Mouse (Mus musculus): ENCODE data around the gene Cfap61. TPM values are rescaled to one million over a fixed set of nuclear protein-coding genes. Genes with fewer than 3 reads are reported as not detected.

Cfap61 gene
- total RNA-seq, 2 experiments from 2014 or later = not detected

DNA sequence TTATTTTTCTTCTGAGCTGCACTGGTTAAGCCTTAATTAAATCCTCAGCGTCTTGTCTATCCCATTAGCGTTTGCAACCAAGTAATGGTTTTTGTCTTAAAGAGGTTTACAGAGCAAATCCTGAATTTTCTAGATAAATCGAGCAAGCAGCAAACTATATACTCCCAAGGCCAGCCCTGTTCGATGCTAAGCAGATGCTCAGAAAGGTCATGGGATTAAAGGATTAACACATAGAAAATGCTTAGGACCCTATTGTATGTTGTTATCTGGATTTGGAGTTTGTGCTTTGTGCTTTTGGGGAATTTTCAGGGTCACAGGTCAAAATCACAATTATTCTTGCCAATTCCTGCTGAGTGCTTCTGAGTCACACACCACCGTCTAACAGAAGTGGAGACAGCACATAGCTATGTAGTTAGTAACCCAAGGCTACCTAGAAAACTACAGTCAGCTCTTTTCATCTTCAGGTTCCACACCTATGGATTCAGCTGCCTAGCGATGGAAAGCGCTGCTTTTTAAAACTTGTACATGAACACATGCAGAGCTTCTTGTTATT is 13.9 kb downstream of the Cfap61 start:
- ATAC-seq (replicated peaks; ENCODE audit: low FRiP score, low TSS enrichment, poor library complexity, severe bottlenecking) = no peak

DNA sequence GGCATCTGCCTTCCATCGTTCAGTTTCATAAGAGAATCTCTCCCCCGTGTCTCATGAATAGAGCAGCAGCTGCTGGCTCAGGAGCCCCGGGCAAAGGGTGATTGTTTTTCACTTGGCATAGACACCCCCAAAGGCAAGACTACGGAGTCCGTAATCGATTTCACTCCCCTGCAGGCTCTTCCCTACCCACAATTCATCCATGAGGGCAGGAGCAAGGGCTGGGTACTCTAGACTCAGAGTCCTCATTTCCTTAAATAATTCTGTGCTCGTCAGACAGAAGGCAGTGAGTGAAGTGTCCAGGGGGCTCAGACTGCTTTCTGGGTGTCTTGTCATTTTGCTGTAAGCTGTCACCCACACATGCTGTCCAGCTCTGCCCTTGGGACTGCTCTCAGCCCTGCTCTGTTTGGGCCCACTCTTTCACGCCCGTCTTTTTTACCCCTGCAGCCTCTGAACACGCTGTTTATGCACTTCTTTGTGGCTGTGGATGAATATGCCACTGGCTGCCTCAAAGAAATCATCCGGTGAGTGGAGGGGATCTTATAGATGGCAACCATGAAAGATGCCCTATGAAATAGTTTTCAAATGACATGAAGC is 15.0 kb downstream of the Cfap61 start:
- ATAC-seq (replicated peaks; ENCODE audit: low FRiP score, low TSS enrichment, poor library complexity, severe bottlenecking) = no peak

DNA sequence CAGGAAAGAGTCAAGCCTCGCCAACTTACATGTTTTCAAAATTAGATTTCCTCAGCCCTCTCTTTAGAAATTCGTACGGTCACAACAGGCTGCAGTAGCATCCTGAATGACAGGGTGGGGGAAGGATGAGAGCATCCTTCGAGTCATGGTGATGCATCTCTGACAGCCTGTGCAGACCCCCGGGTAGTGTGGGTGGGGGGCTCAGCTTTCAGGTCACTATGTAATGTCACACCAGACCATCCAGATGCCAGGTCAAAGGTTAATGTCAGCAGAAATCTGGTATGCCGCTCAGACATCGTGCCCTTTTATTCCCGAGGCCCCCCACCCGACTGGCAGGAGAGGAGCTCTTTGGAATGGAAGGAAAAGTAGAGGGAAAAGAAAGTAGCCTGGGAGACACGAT is 15.7 kb downstream of the Cfap61 start:
- no peak for ATAC-seq (replicated peaks; ENCODE audit: low FRiP score, low TSS enrichment, poor library complexity, severe bottlenecking)

DNA sequence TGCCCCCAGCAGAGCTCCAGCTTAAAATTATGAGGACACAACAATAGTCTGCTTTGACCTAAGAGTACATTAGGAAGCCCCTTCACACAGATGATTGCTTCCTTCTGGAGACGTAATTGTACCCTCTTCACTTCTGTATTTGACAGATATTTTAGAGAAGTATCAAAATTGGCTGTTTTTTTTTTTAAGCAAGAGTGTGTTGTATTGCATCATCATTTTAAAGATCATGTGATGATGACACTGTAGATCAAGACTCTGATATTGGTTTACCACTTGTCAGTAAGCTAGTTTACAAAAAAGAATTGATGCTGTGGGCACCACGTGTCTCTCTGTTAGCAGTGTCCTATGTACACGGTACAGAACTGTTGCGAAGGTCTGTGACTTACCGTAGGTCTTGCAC is 18.1 kb downstream of the Cfap61 start:
- ATAC-seq (replicated peaks; ENCODE audit: low FRiP score, low TSS enrichment, poor library complexity, severe bottlenecking) = no peak

DNA sequence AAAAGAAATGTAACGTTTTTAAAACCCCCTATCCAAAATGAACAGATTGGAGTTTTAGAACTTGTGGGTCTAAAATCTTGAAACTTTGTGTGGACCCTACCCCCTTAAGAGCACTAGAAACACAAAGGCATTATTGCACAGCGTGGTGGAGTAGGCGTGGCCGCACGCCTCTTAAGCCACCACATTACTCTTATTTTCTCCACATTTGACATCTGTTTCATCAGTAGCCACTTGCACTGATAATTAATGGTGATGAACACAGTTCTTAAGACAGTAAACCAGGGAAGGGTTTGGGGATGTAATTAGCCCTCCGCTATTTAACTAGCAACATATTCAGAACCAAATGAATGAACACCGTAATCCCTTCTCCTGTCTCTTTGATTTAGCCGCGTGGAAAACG is 21.3 kb downstream of the Cfap61 start:
- ATAC-seq (replicated peaks; ENCODE audit: low FRiP score, low TSS enrichment, poor library complexity, severe bottlenecking) = no peak

DNA sequence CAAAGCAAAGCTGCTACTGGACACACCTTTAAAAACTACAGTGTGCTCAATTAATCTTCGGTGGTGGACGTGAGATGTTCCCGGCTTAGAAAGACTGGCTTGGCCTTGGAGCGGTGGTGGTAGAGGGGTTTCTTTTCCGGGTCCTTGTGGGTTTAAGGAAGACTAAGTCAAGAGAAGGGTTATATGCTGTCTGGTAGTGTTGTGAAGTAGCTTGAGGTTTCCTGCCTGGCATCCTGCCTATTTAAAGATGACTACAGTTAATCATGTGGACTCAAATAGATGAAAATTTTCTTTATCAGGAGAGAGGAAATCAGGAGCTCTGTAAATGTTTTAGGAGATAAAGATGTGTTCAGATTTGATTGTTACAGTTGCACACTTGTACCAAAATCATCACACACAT is 21.7 kb downstream of the Cfap61 start:
- ATAC-seq (replicated peaks; ENCODE audit: low FRiP score, low TSS enrichment, poor library complexity, severe bottlenecking) = no peak

GRCm38 (mm10) chr2:145957450-145957849 is 22.9 kb downstream of the Cfap61 start:
- ATAC-seq (replicated peaks; ENCODE audit: low FRiP score, low TSS enrichment, poor library complexity, severe bottlenecking) = peak; percentile 89

DNA sequence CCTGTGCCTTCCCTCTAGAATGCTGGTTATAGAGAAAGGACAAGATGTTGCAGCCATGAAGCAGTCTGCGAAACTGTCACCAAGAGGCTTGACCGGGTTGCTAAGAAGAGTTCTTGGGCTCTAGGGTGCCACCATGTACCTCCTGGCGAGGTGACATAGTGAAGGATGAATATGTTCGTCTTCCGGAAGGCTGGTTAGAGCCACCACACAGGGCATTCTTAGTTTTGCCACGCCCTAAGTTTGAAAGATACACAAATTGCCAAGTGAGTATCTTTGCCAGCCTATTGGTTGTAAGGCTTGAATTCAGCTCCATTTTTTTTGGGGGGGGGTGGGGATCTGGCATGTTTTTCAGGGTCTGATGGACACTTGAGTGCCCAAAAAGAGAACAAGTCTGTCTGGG is 23.5 kb downstream of the Cfap61 start:
- ATAC-seq (replicated peaks; ENCODE audit: low FRiP score, low TSS enrichment, poor library complexity, severe bottlenecking) = no peak

DNA sequence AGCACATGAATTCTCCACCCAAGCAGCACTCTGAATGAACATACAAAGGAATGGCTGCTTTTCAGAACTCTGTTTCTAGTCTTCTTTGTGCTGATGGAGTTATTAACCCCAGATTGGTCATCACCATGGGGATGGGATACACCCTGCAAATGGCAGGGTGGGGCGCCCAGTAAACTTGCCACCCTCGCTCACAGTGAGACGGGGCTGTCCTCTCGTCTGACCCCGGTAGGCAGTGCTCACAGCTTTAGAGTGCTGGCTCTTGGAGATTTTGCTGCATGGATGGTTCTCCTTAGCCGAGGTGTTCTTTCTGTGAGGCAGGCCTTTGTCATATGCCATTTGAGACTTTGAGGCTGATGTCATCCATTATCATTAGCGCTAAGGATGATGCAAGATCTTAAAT is 24.0 kb downstream of the Cfap61 start:
- no peak for ATAC-seq (replicated peaks; ENCODE audit: low FRiP score, low TSS enrichment, poor library complexity, severe bottlenecking)

DNA sequence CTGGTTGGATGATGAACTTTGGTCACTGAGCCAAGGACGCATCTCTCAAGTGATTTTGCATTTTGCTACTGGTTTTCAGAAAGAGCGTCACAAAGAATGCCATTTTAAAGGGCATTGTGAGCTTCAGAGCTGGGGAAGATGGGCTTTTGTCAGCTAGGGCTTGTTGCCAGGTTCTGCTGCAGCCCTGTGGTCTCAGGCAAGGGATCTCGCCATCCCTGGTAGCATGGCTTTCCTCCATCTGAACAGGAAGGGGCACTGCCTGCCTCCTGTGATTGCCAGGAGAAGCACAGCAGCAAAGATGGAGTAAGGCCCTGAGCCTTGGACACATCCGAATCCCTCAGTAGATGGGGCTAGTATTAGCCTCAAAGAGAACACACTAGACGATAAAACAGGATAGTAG is 27.3 kb downstream of the Cfap61 start:
- ATAC-seq (replicated peaks; ENCODE audit: low FRiP score, low TSS enrichment, poor library complexity, severe bottlenecking) = no peak

DNA sequence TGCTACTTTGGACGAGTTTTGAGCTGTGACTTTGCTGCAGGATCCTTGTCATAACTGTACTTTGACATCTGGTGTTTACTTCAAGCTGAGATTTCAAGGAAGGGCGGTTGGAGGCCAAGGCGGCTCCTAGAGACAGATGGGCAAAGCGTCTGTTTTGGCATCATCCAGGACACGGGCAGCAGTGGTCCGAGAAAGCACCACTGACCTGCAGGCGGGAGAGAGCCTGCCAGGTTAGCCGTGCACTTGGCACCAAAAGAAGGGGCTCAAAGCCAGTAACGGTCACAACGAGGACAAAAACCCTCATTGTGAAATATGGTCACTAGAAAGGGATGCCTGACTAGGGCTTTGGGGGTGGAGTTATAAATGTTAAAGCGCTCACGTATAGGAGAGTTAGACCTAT is 36.2 kb downstream of the Cfap61 start:
- no peak for ATAC-seq (replicated peaks; ENCODE audit: low FRiP score, low TSS enrichment, poor library complexity, severe bottlenecking)

DNA sequence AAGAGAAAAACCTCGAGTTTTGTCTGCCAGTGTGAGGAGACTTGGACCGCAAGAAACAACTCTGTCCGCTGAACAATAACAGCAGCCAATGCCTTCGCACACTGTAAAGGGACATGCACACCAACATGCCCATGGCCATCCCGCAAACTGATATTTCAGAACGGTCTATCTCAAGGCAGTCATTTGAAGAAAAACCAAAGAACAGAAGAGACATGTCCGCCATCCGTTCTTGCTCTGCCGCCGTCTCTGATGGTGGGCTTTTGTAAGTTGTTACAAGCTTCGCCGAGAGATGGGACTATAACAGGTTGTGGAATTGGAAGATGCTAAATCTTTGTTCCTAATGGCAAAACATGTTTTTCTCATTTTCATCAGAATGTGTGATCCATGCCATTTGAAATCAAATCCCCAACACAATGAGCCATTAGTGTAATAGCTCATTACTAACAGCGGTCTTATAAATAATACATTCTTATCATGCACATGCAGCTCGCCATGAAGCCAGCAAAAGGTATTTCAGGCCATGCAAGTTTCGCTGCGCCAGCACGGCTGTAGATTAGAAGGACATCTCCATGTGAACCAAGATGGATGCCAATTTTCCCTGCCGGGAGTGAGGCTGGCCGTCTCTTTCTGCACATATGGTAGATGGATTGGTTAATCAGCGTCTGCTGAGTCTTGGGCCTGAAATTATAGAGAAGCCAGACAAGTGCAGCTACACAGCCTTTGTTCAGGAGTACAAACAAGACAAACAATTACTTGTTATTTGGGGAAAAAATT is 36.8 kb downstream of the Cfap61 start:
- ATAC-seq (replicated peaks; ENCODE audit: low FRiP score, low TSS enrichment, poor library complexity, severe bottlenecking) = no peak

GRCm38 (mm10) chr2:145972571-145972970 is 38.0 kb downstream of the Cfap61 start:
- no peak for ATAC-seq (replicated peaks; ENCODE audit: low FRiP score, low TSS enrichment, poor library complexity, severe bottlenecking)

- no peak for ATAC-seq (replicated peaks; ENCODE audit: low FRiP score, low TSS enrichment, poor library complexity, severe bottlenecking)
Measured at GRCm38 (mm10) chr2:145979616-145980015, 45.0 kb downstream of the Cfap61 start.

GRCm38 (mm10) chr2:145980881-145981280 is 46.3 kb downstream of the Cfap61 start:
- no peak for ATAC-seq (replicated peaks; ENCODE audit: low FRiP score, low TSS enrichment, poor library complexity, severe bottlenecking)

DNA sequence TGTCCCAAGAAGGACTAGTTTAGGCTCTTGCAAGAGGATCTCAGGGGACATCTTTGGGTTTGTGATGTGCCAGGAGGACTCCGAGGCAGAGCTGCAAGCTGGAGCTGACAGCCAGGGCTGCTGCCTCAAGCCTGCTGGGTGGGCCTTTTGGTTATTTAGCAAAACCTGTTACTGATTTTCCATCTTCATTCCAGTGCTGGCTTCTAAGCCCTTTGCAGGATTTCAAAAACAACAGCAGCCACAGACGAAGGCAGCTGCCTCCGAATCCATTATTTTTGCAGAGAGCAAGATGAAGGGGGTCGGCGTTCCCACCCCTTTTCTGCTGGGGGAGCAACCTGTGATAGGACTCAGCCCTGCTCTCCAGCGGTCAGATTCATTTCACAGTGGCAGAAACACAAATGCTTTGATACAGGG is 47.1 kb downstream of the Cfap61 start:
- ATAC-seq (replicated peaks; ENCODE audit: low FRiP score, low TSS enrichment, poor library complexity, severe bottlenecking) = no peak

GRCm38 (mm10) chr2:145982317-145983045 is 47.9 kb downstream of the Cfap61 start:
- ATAC-seq (replicated peaks; ENCODE audit: low FRiP score, low TSS enrichment, poor library complexity, severe bottlenecking) = no peak

- ATAC-seq (replicated peaks; ENCODE audit: low FRiP score, low TSS enrichment, poor library complexity, severe bottlenecking) = no peak
Measured at GRCm38 (mm10) chr2:145987757-145988156, 53.2 kb downstream of the Cfap61 start.

- no peak for ATAC-seq (replicated peaks; ENCODE audit: low FRiP score, low TSS enrichment, poor library complexity, severe bottlenecking)
Measured at GRCm38 (mm10) chr2:145990446-145990845, 55.9 kb downstream of the Cfap61 start.

DNA sequence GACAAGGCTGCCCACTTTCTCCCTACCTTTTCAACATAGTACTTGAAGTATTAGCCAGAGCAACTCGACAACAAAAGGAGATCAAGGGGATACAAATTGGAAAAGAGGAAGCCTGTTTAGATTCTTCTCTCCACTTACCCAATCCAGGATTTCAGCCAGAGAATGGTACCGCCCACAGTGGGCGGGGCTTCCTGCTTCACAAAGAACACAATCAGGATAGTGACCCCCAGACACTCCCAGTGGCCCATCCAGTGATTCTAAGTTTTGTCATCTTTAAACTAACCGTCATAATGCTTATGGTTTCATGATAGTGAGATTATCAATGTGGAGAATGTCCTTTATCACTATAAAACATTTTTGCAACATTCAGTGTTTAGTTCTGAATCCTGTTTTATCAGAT is 61.9 kb downstream of the Cfap61 start:
- no peak for ATAC-seq (replicated peaks; ENCODE audit: low FRiP score, low TSS enrichment, poor library complexity, severe bottlenecking)

All from megakaryocyte-erythroid progenitor cell, adult 5-6 weeks (primary cell).